Mouse (Mus musculus): ENCODE measurements at regions not wholly inside any gene's neighbourhood (a gene's known extent, or its start where the extent isn't known, plus 50 kb on each side); places are given as distances from the start of the nearest gene placed in this dataset.

DNA sequence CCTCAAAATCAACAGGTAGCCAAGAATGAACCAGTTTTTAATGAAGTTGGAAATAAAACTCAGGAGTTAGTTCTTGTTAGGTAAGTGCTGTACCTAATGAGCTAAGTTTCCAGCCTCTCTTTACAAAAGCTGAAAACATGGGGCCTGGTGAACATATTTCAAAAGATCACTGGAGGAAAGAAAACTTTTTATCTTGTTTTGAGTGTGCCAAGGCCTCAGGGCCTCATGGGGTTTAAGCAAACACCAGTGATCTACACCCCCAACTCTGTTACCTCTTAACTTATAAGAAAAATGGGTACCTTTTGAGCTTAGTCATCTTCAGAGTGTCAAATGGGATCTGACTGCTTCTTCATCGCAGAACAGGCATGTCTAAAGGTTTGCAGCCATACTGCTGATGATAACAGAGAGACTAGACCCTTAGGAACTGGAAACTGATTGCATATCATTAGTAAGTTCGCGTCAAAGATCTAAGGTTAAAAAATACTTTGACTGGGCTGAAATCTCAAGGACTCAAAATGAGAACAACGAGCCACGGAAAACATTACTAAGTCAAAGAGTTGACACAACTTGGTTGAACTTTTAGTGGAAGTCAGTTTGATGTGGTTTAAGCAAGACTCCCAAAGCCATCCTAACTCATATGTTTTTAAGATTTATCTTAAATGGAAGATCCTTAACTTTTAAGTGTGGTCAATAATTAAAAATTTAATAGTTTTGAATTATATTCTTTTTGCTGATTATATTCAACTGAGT lies 54.7 kb upstream of the Zfand6 start:
- DNase-seq (ENCODE audit: low spot score) (no peak), ATAC-seq (replicated peaks; ENCODE audit: low FRiP score) (no peak)
- Histone ChIP-seq H3K27me3 (ENCODE audit: control insufficient read depth, insufficient read depth, low read length) (no peaks in the 10 kb centered on the region), H3K36me3 (ENCODE audit: control insufficient read depth, insufficient read depth, low read length) (no peaks in the 10 kb centered on the region), H3K4me1 (replicated peaks; ENCODE audit: control insufficient read depth, insufficient read depth, low read length) (no peaks in the 10 kb centered on the region), H3K9ac (ENCODE audit: low read length) (no peak overlapping the region), H3K9me3 (ENCODE audit: control insufficient read depth, low read length) (no peaks in the 10 kb centered on the region), H3K27ac (ENCODE audit: low read depth, low read length) (no peak overlapping the region), H3K4me3 (ENCODE audit: low read depth, low read length) (no peak overlapping the region), H3K4me2 (ENCODE audit: low read depth, low read length, severe bottlenecking) (no peak overlapping the region)
- 88% methylated on average over 5 of the region's 5 CpGs for WGBS

- Histone ChIP-seq H3K9me3 (ENCODE audit: control insufficient read depth, low read length) (no peaks in the 10 kb centered on the region), H3K27me3 (ENCODE audit: control insufficient read depth, insufficient read depth, low read length) (no peaks in the 10 kb centered on the region), H3K4me2 (ENCODE audit: low read depth, low read length, severe bottlenecking) (no peak overlapping the region), H3K9ac (ENCODE audit: low read length) (no peak overlapping the region), H3K4me1 (replicated peaks; ENCODE audit: control insufficient read depth, insufficient read depth, low read length) (no peaks in the 10 kb centered on the region), H3K27ac (ENCODE audit: low read depth, low read length) (no peak overlapping the region), H3K4me3 (ENCODE audit: low read depth, low read length) (no peak overlapping the region), H3K36me3 (ENCODE audit: control insufficient read depth, insufficient read depth, low read length) (no peaks in the 10 kb centered on the region)
- no peak for DNase-seq (ENCODE audit: low spot score)
- ATAC-seq (replicated peaks; ENCODE audit: low FRiP score): no peak
- WGBS: 42% methylated on average over 2 of the region's 2 CpGs
Measured at GRCm38 (mm10) chr7:84739965-84740390, 50.2 kb upstream of the Zfand6 start.
